Mouse (Mus musculus) liver, embryonic 12.5 days (tissue): ENCODE measurements around the gene Naaladl2. TPM values are rescaled to one million over a fixed set of nuclear protein-coding genes. Genes with fewer than 3 reads are reported as not detected.
A peak's percentile ranks its signal among the peaks of the same experiment; 100 is the strongest.

Source experiments
- ATAC-seq: fragments of 200-750 bp; cut with Nextera tagmentation; 2 replicates; pipeline ENCODE4 v1.8.0; 2017; ENCODE audit warnings: moderate number of reproducible peaks, mild to moderate bottlenecking, moderate library complexity
- H3K27ac ChIP-seq: fragments of 300-500 bp; sonication (generic); 2 replicates; pipeline ENCODE4 v1.5.1; 2016; ENCODE audit warnings: mild to moderate bottlenecking
- H3K27me3 ChIP-seq: fragments of 300-500 bp; sonication (generic); replicated peaks from 2 replicates; pipeline ENCODE4 v1.6.1; 2016; ENCODE audit warnings: mild to moderate bottlenecking, moderate library complexity
- H3K36me3 ChIP-seq: fragments of 300-500 bp; sonication (generic); 2 replicates; pipeline ENCODE4 v1.6.1; 2016; ENCODE audit warnings: mild to moderate bottlenecking, moderate library complexity
- H3K4me1 ChIP-seq: fragments of 300-500 bp; sonication (generic); 2 replicates; pipeline ENCODE4 v1.6.1; 2016
- H3K4me2 ChIP-seq: fragments of 300-500 bp; sonication (generic); 2 replicates; pipeline ENCODE4 v1.6.1; 2016; ENCODE audit warnings: mild to moderate bottlenecking, moderate library complexity
- H3K4me3 ChIP-seq: fragments of 300-500 bp; sonication (generic); 2 replicates; pipeline ENCODE4 v1.5.1; 2016; ENCODE audit warnings: mild to moderate bottlenecking, moderate library complexity
- H3K9ac ChIP-seq: fragments of 300-500 bp; sonication (generic); 2 replicates; pipeline ENCODE4 v1.6.1; 2016; ENCODE audit warnings: mild to moderate bottlenecking, moderate library complexity
- H3K9me3 ChIP-seq: fragments of 300-500 bp; sonication (generic); replicated peaks from 2 replicates; pipeline ENCODE4 v1.6.1; 2016; ENCODE audit warnings: mild to moderate bottlenecking, moderate library complexity
- WGBS: fragments of 180-500 bp; shearing (Covaris S2); methylation state at CpG from one replicate; pipeline ENCODE4 v1.1.7; 2016; ENCODE audit not compliant: insufficient replicate concordance; 5-methylcytosine and 5-hydroxymethylcytosine counted together
- polyA plus RNA-seq: library from polyadenylated mRNA; unstranded; fragments of >200 nt; fragmentation: Nextera tagmentation; extraction: Ambion mirVana; gene quantifications from 2 replicates; pipeline ENCODE4 v1.2.1, GENCODE M21; 2016

The Naaladl2 gene
- polyA plus RNA-seq, 1 experiment from 2014 or later, result 0.25 TPM

DNA sequence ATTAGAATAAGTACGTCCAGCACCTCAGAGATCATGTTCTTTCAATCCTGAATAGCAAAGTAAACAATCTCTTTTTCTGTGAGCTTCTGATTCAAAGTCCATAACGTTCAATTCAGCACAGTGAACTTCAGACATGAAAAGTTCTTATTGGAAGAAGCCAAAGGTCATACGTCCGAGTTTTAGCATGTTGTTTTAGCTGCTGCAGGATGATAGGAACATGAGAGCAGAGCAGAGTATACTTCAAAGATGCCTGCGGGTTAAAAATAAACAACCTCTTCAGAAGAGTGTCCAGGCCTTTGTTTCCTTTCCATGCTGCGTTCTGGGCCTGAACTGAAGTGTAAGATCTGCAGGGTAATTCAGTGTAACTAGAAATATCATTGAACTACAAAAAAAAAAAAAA lies 222.7 kb downstream of the Naaladl2 start:
- Histone ChIP-seq H3K36me3 (no peaks in the 10 kb centered on the region), H3K9ac (no peak overlapping the region), H3K27ac (no peak overlapping the region), H3K4me2 (no peak overlapping the region), H3K9me3 (no peaks in the 10 kb centered on the region), H3K4me3 (no peak overlapping the region), H3K4me1 (no peaks in the 10 kb centered on the region), H3K27me3 (no peaks in the 10 kb centered on the region)
- no peak for ATAC-seq
- WGBS, result 56% methylated on average over 6 of the region's 6 CpGs

DNA sequence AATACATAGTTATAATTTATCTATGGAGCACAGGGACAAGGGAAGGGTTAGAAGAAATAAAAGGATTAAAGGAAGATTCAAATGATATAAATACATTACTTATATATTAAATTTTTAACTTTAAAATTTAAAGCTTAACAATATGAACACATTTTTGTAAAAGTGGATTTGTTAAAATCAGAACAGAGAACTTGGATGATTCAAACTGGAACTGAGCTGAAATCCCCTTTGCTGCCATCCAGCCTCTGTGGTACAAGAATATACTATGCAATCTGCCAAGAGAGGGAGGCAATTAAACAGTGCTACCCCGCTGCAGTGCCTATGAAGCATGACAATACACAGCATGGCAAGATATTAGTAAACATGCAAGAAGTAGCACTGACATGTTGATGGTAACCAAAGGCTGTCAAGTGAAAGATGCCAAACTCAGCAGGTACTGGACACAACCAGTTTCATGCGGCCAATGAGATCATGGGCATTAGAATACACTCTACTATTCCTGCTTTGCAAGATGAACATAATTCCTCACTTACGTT lies 238.6 kb downstream of the Naaladl2 start:
- H3K4me2 ChIP-seq, result no peak overlapping the region
- no peak overlapping the region for H3K27ac ChIP-seq
- H3K36me3 ChIP-seq, result no peaks in the 10 kb centered on the region
- H3K4me3 ChIP-seq, result no peak overlapping the region
- no peak for ATAC-seq
- H3K9me3 ChIP-seq, result no peaks in the 10 kb centered on the region
- WGBS, result 61% methylated on average over 3 of the region's 3 CpGs
- H3K9ac ChIP-seq, result no peak overlapping the region
- H3K27me3 ChIP-seq, result no peaks in the 10 kb centered on the region
- no peaks in the 10 kb centered on the region for H3K4me1 ChIP-seq

DNA sequence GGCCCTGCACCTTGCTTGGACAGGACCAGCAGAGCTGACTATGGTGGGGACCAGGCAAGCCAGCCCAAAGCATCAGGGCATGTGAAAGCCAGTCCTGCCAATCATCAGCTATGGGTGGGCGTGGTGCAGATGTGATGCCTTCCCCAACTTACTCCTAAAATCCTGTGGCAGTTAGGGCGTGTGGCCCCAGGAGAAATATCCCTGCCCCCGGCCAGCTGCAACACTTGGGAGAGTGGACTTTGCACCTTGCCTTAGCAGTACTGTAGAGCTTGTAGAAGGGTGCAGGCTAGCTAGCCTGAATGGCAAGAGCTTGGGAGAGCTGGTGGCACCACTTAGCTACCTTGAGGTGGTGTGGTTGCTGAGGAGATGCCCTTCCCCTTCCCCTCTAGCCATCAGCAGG lies 255.3 kb downstream of the Naaladl2 start:
- Histone ChIP-seq H3K27me3 (no peaks in the 10 kb centered on the region), H3K9me3 (no peaks in the 10 kb centered on the region), H3K4me1 (no peaks in the 10 kb centered on the region), H3K9ac (no peak overlapping the region), H3K36me3 (no peaks in the 10 kb centered on the region), H3K4me2 (no peak overlapping the region), H3K27ac (no peak overlapping the region), H3K4me3 (no peak overlapping the region)
- WGBS, result 47% methylated on average over 3 of the region's 3 CpGs
- ATAC-seq, result no peak

DNA sequence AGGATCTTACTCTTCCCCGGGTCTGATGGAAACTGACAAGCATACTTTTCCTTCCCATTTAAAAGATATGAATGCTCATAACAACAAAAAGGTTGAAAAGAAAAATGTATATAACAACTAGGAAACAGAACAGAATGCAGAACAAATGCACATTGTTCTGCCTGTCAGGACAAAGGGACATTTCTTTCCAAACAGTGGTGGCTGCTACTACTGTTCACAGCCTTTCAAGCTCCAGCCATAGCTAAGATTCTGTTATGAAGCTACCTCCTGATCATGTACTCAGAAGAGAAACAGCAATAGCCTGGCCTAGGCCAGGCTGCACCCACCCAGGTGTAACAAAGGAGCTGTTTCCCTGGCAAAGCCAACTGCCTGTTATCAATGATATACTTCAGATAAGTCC lies 271.8 kb downstream of the Naaladl2 start:
- no peak for ATAC-seq
- Histone ChIP-seq H3K9ac (no peak overlapping the region), H3K4me2 (no peak overlapping the region), H3K36me3 (no peaks in the 10 kb centered on the region), H3K27me3 (no peaks in the 10 kb centered on the region), H3K27ac (no peak overlapping the region), H3K4me3 (no peak overlapping the region), H3K9me3 (no peaks in the 10 kb centered on the region), H3K4me1 (no peaks in the 10 kb centered on the region)
- WGBS, result 67% methylated on average over 1 of the region's 1 CpGs

DNA sequence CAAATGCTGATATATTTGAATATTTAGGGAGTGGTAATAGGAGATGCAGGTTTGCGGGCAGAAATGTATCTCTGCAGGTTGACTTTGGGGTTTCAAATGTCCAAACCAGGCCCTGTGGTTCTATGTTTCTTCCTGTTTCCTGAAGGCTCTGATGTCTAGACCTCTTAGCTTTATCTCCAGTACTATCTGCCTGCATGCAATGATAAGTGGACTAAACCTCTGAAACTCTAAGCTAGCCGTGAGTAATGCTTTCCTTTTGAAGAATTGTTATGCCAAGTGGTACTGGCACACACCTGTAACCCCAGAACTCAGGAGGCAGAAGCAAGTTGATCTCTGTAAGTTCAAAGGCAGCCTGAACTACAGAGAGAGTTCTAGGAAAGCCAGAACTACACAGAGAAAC lies 291.1 kb downstream of the Naaladl2 start:
- H3K36me3 ChIP-seq, result no peaks in the 10 kb centered on the region
- H3K4me3 ChIP-seq, result no peak overlapping the region
- no peaks in the 10 kb centered on the region for H3K9me3 ChIP-seq
- H3K4me2 ChIP-seq, result no peak overlapping the region
- WGBS, result 33% methylated on average over 2 of the region's 2 CpGs
- no peaks in the 10 kb centered on the region for H3K27me3 ChIP-seq
- no peaks in the 10 kb centered on the region for H3K4me1 ChIP-seq
- no peak for ATAC-seq
- H3K27ac ChIP-seq, result no peak overlapping the region
- H3K9ac ChIP-seq, result no peak overlapping the region

DNA sequence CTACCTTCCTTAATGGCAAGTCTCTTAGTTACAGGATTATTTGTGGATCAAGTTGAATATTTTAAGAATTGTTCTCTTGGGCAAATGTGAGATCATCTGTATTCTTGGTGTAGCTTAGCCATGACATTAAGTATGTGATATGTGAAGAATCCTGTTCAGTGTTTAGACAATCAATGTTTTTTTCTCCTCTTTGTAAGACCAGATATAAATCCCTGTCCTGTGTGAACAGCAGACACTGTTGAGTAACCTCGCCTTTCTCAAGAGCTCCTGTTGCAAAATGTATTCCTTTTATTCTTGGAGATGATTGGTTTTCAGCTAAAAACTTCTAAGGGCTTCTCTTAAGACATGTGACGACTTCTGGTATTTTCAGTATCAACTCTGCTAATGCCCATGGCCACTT lies 347.3 kb downstream of the Naaladl2 start:
- H3K27ac ChIP-seq, result no peak overlapping the region
- H3K9me3 ChIP-seq, result no peaks in the 10 kb centered on the region
- H3K9ac ChIP-seq, result no peak overlapping the region
- ATAC-seq, result no peak
- no peaks in the 10 kb centered on the region for H3K4me1 ChIP-seq
- WGBS, result 43% methylated on average over 2 of the region's 2 CpGs
- no peaks in the 10 kb centered on the region for H3K27me3 ChIP-seq
- no peak overlapping the region for H3K4me2 ChIP-seq
- H3K4me3 ChIP-seq, result no peak overlapping the region
- H3K36me3 ChIP-seq, result no peaks in the 10 kb centered on the region

DNA sequence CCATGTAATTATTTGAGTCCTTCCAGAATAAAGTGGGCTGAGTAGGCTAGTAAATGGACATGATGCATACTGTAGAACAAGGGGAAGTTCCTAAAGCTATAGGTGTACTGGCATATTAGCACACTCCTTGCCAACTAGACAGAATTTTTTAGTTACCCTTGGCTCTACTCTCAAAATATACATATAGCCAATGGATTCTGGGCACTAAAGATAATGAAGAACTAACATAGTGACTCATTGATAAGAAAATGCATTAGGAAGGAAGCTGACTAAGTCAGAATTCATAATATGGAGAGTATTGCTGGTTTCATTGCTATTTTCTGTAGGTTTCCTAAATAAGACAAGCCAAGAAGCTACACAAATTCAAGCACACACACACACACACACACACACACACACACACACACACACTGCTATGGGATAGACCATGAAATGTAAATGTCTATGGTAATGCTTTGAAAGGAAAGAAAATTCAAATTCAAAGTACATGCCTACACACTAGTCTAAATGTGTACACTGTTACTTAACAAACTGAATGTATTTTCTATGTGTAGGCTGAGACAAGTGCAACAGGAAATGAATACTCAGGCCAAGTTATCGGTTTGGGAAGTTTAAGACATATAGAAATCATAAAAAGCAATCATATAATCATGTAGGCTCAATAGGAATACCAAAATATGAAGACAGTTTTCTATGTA lies 356.5 kb downstream of the Naaladl2 start:
- H3K36me3 ChIP-seq, result no peaks in the 10 kb centered on the region
- no peaks in the 10 kb centered on the region for H3K27me3 ChIP-seq
- H3K4me1 ChIP-seq, result no peaks in the 10 kb centered on the region
- no peak overlapping the region for H3K4me3 ChIP-seq
- no peak for ATAC-seq
- 54% methylated on average over 1 of the region's 1 CpGs for WGBS
- H3K4me2 ChIP-seq, result no peak overlapping the region
- no peaks in the 10 kb centered on the region for H3K9me3 ChIP-seq
- H3K9ac ChIP-seq, result no peak overlapping the region
- H3K27ac ChIP-seq, result no peak overlapping the region

DNA sequence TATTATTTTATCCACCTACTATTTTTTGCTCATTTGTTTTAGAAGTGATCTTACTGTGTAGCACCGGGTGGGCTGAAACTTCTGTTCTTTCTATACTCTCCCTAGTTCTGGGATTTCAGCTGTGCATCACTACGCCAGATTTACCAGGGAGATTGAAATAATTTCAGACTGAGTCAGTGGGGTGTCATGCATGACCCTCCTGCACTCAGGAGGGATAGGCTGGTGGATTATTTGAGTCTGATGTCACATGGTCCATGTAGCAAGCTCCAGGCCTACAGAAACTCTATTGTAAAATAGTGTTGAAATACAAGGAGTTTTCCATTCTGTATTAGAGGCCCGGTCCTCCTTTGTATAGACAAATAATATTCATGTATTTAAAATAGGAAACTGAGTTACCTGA lies 360.0 kb downstream of the Naaladl2 start:
- no peak overlapping the region for H3K4me2 ChIP-seq

DNA sequence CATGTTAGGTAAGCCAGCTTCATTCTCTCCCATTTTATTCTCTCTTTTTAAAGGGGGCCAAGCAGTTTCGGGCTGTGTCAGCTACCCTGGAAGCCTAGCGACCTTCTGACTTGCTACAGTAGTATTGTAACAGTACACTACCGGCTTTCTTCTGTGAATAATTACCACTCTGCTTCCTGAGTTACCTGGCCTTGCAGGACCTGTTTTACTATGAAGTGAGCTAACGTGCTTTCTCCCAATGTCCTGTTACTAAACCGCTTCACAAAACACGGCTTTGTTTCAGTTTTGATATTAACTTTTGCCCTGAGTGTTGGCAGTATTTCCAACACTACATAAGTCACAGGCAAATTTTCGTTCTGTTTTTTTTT lies 360.6 kb downstream of the Naaladl2 start:
- 53% methylated on average over 7 of the region's 7 CpGs for WGBS
- H3K4me1 ChIP-seq, result no peaks in the 10 kb centered on the region
- no peak for ATAC-seq
- no peaks in the 10 kb centered on the region for H3K27me3 ChIP-seq
- no peaks in the 10 kb centered on the region for H3K9me3 ChIP-seq
- H3K9ac ChIP-seq, result no peak overlapping the region
- H3K4me2 ChIP-seq, result peak overlapping the region; percentile 27; the same call in 1 of the 2 replicates
- H3K36me3 ChIP-seq, result no peaks in the 10 kb centered on the region
- no peak overlapping the region for H3K27ac ChIP-seq
- no peak overlapping the region for H3K4me3 ChIP-seq

More for the DNA sequence above, 360.0 kb downstream of the Naaladl2 start:
- H3K27me3 ChIP-seq, result no peaks in the 10 kb centered on the region
- no peak for ATAC-seq
- no peaks in the 10 kb centered on the region for H3K4me1 ChIP-seq
- no peak overlapping the region for H3K4me3 ChIP-seq
- no peak overlapping the region for H3K27ac ChIP-seq
- no peak overlapping the region for H3K9ac ChIP-seq
- no peaks in the 10 kb centered on the region for H3K9me3 ChIP-seq
- WGBS, result 63% methylated on average over 3 of the region's 3 CpGs
- no peaks in the 10 kb centered on the region for H3K36me3 ChIP-seq

DNA sequence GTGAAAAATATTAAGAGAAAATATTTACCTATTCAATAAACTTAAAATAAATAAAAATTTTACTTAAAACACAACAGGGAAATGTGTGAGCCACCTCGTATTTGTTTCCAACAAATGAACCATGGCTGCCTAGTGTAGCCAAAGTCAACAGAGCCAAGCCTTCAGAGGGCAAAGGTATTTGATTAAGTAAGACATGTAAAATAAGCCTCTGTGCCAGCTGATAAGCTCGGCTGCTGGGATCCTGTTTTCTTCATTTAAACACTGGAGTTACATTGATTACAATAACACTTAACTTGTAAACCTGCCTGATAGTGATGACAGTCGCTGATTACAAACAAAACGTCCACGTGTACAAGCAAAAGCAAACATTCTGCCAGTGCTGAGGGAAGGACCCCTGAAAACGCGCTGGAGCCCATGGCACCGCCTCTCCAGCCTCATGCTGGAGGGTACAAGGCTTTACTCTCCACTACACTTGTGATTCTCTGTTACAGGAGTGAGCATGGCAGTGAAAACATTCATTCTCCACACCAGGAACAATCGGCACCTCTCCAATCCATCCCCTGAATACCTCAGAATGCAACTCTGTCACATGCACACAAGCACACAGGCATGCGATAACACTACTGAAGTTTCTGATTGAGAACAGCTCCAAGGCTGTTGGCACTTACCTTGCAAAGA lies 361.1 kb downstream of the Naaladl2 start:
- Histone ChIP-seq H3K4me2 (peak overlapping the region; percentile 27; the same call in 1 of the 2 replicates), H3K4me3 (no peak overlapping the region), H3K9me3 (no peaks in the 10 kb centered on the region), H3K27ac (no peak overlapping the region), H3K27me3 (no peaks in the 10 kb centered on the region), H3K4me1 (no peaks in the 10 kb centered on the region), H3K9ac (no peak overlapping the region), H3K36me3 (no peaks in the 10 kb centered on the region)
- ATAC-seq, result no peak
- WGBS, result 51% methylated on average over 10 of the region's 10 CpGs

DNA sequence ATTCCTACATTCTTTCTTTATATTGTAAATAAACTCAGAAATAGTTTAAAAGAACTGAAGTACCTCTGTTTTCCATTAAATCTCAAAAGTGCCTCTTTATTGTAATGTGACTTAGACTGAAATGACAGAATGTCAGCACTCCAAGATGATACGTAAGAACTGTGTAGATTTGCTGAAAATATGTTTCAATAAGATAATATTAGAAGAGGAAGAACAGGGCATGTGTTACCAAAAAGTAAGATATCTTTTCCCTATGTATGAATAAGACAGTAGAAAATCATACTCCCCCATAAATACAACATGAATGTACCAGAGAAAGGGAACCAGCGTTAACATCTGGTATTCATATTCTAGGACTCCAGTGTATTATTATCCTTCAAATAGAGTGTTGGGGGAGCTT lies 362.4 kb downstream of the Naaladl2 start:
- Histone ChIP-seq H3K9ac (no peak overlapping the region), H3K4me1 (no peaks in the 10 kb centered on the region), H3K4me3 (no peak overlapping the region), H3K36me3 (no peaks in the 10 kb centered on the region), H3K4me2 (no peak overlapping the region), H3K9me3 (no peaks in the 10 kb centered on the region), H3K27ac (no peak overlapping the region), H3K27me3 (no peaks in the 10 kb centered on the region)
- ATAC-seq, result no peak
- 73% methylated on average over 2 of the region's 2 CpGs for WGBS

DNA sequence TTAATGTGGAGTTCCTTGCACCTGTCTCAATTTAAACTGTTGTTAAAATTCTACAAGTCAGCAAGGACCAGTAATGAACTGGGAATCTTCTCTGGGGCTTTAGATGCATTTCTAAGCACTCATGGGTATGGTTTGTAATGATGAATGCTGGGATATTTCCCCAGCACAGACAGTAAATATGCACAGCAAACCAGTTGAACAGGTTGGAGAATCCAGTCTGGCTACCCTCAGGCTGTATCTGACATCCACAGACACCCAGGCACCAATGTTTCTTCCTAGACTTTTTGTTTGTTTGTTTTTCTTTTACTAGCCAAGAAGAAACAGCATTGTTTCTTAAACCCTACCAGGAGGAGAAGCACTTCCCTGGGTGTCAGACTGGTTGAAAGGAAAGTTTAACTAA lies 365.6 kb downstream of the Naaladl2 start:
- Histone ChIP-seq H3K9me3 (no peaks in the 10 kb centered on the region), H3K36me3 (no peaks in the 10 kb centered on the region), H3K4me3 (no peak overlapping the region), H3K27ac (no peak overlapping the region), H3K9ac (no peak overlapping the region), H3K27me3 (no peaks in the 10 kb centered on the region), H3K4me1 (no peaks in the 10 kb centered on the region), H3K4me2 (no peak overlapping the region)
- no peak for ATAC-seq
